Mouse (Mus musculus): ENCODE measurements around the gene Nudt1.

GRCm38 (mm10) chr5:140387236-140387635, 65.8 kb downstream of the Nudt1 start:
- TF ChIP-seq POLR2A (IDR thresholded peaks at IDR 0.05; ENCODE audit: control insufficient read depth in 1 of 2, insufficient read depth in 1 of 2, low read depth in 1 of 2, low read length in 2 of 2, poor library complexity in 1 of 2): no peak
- TF ChIP-seq CHD1 (IDR thresholded peaks at IDR 0.05; ENCODE audit: low read depth, low read length): no peak
- no peak for TF ChIP-seq KAT2A (conservative IDR thresholded peaks at IDR 0.05; ENCODE audit: low read depth, low read length)
- TF ChIP-seq CTCF (IDR thresholded peaks at IDR 0.05 in 2 of 3, conservative IDR thresholded peaks at IDR 0.05 in 1 of 3; ENCODE audit: control insufficient read depth in 1 of 3, insufficient read depth in 1 of 3, low read depth in 2 of 3, low read length in 3 of 3, poor library complexity in 1 of 3, severe bottlenecking in 1 of 3): no peak
- TF ChIP-seq EP300 (IDR thresholded peaks at IDR 0.05; ENCODE audit: low read depth in 1 of 2, low read length in 2 of 2): no peak
- TF ChIP-seq GABPA (IDR thresholded peaks at IDR 0.05; ENCODE audit: low read depth, low read length): no peak
- TF ChIP-seq MAFK (IDR thresholded peaks at IDR 0.05; ENCODE audit: borderline replicate concordance, low read depth, low read length): no peak

Data from MEL (cell line).